Mouse (Mus musculus): ENCODE measurements around the gene Aadacl4.

- TF ChIP-seq GATA1 (IDR thresholded peaks at IDR 0.05; ENCODE audit: borderline replicate concordance, low read length) (no peak), FLI1 (IDR thresholded peaks at IDR 0.05; ENCODE audit: low read length) (no peak)
These were observed 48.5 kb upstream of the Aadacl4 start, which contains the start of gene Gm13124 for GRCm38 (mm10) chr4:144565034-144565433.
